Mouse (Mus musculus): ENCODE measurements around the gene Tmem234. TPM values are rescaled to one million over a fixed set of nuclear protein-coding genes. Genes with fewer than 3 reads are reported as not detected.

The Tmem234 gene
- polyA plus RNA-seq, 1 experiment from 2014 or later = 194 TPM

GRCm38 (mm10) chr4:129568366-129568765, 32.1 kb upstream of the Tmem234 start:
- H3K4me3 ChIP-seq (replicated peaks) = no peak overlapping the region
- H3K4me2 ChIP-seq = no peak overlapping the region
- no peaks in the 10 kb centered on the region for H3K27me3 ChIP-seq (replicated peaks)
- H3K36me3 ChIP-seq = no peaks in the 10 kb centered on the region
- H3K9me3 ChIP-seq = no peaks in the 10 kb centered on the region
- H3K9ac ChIP-seq = no peak overlapping the region
- no peak overlapping the region for H3K27ac ChIP-seq
- ATAC-seq (ENCODE audit: insufficient read depth, low FRiP score, low read depth) = no peak
- WGBS = 90% methylated on average over 7 of the region's 7 CpGs
- H3K4me1 ChIP-seq = peaks cover 6% of the 10 kb centered on the region; the same call in 1 of the 2 replicates

DNA sequence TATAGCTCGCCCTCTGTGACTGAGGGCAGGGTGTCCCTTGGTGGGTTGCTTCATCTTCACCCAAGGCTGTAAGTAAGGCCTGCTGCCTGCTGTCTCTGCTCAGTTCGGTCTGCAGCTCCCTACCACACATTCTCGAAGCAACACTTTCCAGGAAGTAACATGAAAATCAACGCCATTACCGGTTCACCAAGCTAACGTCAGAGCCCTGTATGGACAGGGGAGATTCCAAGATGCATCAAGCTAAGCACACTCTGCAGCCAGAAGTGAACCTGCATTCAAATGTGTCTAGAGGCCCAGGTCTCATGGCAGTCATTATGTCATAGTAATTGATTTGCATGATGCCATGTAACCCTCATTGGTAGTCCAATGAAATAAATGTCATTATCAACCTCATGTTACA, 30.4 kb upstream of the Tmem234 start:
- no peaks in the 10 kb centered on the region for H3K27me3 ChIP-seq (replicated peaks)
- H3K27ac ChIP-seq = no peak overlapping the region
- H3K9me3 ChIP-seq = no peaks in the 10 kb centered on the region
- no peaks in the 10 kb centered on the region for H3K36me3 ChIP-seq
- H3K4me1 ChIP-seq = no peaks in the 10 kb centered on the region
- 91% methylated on average over 6 of the region's 6 CpGs for WGBS
- ATAC-seq (ENCODE audit: insufficient read depth, low FRiP score, low read depth) = no peak
- H3K4me2 ChIP-seq = no peak overlapping the region
- no peak overlapping the region for H3K9ac ChIP-seq
- H3K4me3 ChIP-seq (replicated peaks) = no peak overlapping the region

DNA sequence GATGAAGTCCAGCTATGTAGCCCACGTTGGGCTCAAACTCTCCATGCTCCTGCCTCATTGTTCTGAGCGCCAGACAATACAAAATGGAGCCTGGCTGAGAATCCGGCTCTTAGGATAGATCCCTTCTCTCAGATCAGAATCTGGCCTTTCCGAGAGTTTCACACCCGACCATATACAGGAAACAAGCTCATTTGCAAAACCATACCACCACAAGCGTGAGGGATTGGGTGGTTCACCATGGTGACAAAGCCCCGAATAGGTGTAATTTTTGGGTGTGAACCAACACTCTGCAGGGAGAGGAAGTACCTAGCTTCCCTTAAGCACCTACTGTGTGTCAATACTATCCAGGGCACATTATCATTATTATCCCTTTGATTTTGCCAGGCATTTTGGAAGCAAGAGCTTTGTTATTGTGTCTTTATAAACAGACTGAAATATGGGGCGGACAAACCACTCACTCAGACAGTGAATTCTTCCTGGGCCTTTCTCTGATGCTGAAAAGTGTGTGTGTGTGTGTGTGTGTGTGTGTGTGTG, 28.9 kb upstream of the Tmem234 start:
- WGBS = 64% methylated on average over 8 of the region's 8 CpGs
- Histone ChIP-seq H3K9me3 (no peaks in the 10 kb centered on the region), H3K36me3 (no peaks in the 10 kb centered on the region), H3K4me3 (replicated peaks) (no peak overlapping the region), H3K27ac (no peak overlapping the region), H3K9ac (no peak overlapping the region), H3K27me3 (replicated peaks) (no peaks in the 10 kb centered on the region), H3K4me1 (no peaks in the 10 kb centered on the region), H3K4me2 (no peak overlapping the region)
- ATAC-seq (ENCODE audit: insufficient read depth, low FRiP score, low read depth) = no peak

- H3K4me2 ChIP-seq = no peak overlapping the region
- H3K27me3 ChIP-seq (replicated peaks) = no peaks in the 10 kb centered on the region
- no peak overlapping the region for H3K4me3 ChIP-seq (replicated peaks)
- ATAC-seq (ENCODE audit: insufficient read depth, low FRiP score, low read depth) = no peak
- H3K9ac ChIP-seq = no peak overlapping the region
- 75% methylated on average over 13 of the region's 13 CpGs for WGBS
- no peaks in the 10 kb centered on the region for H3K4me1 ChIP-seq
- H3K27ac ChIP-seq = no peak overlapping the region
- no peaks in the 10 kb centered on the region for H3K9me3 ChIP-seq
- H3K36me3 ChIP-seq = no peaks in the 10 kb centered on the region
Measured at GRCm38 (mm10) chr4:129572236-129573092, 28.0 kb upstream of the Tmem234 start.

GRCm38 (mm10) chr4:129573093-129573370, 27.4 kb upstream of the Tmem234 start:
- no peak overlapping the region for H3K4me2 ChIP-seq
- no peaks in the 10 kb centered on the region for H3K9me3 ChIP-seq
- no peaks in the 10 kb centered on the region for H3K27me3 ChIP-seq (replicated peaks)
- no peak overlapping the region for H3K4me3 ChIP-seq (replicated peaks)
- no peak overlapping the region for H3K27ac ChIP-seq
- ATAC-seq (ENCODE audit: insufficient read depth, low FRiP score, low read depth) = no peak
- H3K36me3 ChIP-seq = no peaks in the 10 kb centered on the region
- WGBS = 97% methylated on average over 4 of the region's 4 CpGs
- H3K4me1 ChIP-seq = no peaks in the 10 kb centered on the region
- no peak overlapping the region for H3K9ac ChIP-seq

DNA sequence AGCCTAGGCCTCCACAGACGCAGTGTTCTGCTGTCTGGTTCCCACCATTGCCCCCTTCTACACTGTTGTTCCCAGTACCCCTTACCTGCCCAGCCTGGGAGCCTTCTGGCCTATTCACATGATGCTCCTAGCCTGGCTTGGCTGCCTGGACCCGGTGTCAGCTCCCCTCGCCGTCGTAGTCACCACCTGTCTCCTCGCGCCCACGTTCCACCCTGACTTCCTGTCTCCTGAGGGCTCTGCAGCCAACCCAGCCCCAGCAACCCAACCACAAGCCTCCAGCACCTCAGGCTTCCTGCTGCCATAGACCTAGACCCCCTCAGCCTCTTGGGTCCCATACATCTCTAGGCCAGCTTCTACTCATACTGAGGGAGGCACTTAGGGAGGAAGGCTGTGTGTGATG, 27.0 kb upstream of the Tmem234 start, which contains the start of gene Lck:
Lck (minus strand) TSS at position 212 of the 400 bp plus-strand sequence.
- H3K9ac ChIP-seq = no peak within 1 kb of the TSS
- no peak for ATAC-seq (ENCODE audit: insufficient read depth, low FRiP score, low read depth)
- H3K27me3 ChIP-seq (replicated peaks) = no peaks in the 10 kb centered on the region
- H3K27ac ChIP-seq = no peak within 1 kb of the TSS
- H3K4me1 ChIP-seq = no peaks in the 10 kb centered on the region
- no peak within 1 kb of the TSS for H3K4me2 ChIP-seq
- H3K36me3 ChIP-seq = no peaks in the 10 kb centered on the region
- H3K9me3 ChIP-seq = no peaks in the 10 kb centered on the region
- no peak within 1 kb of the TSS for H3K4me3 ChIP-seq (replicated peaks)
- 92% methylated on average over 8 of the region's 8 CpGs for WGBS

GRCm38 (mm10) chr4:129575171-129575844, 25.2 kb upstream of the Tmem234 start:
- Histone ChIP-seq H3K4me3 (replicated peaks) (no peak overlapping the region), H3K9me3 (no peaks in the 10 kb centered on the region), H3K27ac (no peak overlapping the region; the same call in 1 of the 2 replicates), H3K9ac (no peak overlapping the region), H3K4me2 (no peak overlapping the region), H3K27me3 (replicated peaks) (no peaks in the 10 kb centered on the region), H3K36me3 (no peaks in the 10 kb centered on the region), H3K4me1 (no peaks in the 10 kb centered on the region)
- ATAC-seq (ENCODE audit: insufficient read depth, low FRiP score, low read depth) = no peak
- 35% methylated on average over 7 of the region's 8 CpGs for WGBS

DNA sequence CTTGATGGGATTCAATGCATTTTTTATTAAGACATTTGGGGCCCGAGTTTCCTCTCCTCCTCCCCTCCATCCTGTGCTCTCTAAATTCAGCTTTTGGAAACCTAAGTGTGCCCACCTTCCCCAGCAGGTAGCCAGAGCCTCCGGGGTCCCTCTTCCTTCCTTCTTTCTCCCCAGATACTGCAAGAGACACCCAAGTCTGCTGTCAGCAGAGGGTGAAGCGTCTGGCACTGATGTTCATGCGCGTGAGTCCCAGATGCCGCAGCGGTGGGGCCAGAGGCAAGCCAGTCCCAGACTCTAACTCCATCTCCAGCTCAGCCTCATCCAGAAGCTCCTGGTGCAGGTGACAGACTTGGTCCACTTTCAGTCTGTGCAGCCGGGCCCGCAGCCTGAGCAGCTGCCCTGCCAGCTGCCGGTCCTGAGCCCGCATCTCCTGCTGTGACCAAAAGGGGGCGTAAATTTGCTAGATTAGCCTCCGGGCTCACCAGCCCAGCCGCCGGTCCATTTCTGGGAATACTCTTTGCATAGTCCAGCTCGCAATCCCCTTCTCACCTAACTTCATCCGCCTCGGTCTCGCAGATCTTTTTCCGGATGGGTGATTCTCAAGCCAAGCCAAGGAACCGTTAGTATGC, 23.5 kb upstream of the Tmem234 start:
- no peak overlapping the region for H3K27ac ChIP-seq
- WGBS = 32% methylated on average over 21 of the region's 21 CpGs
- no peaks in the 10 kb centered on the region for H3K4me1 ChIP-seq
- H3K9me3 ChIP-seq = no peaks in the 10 kb centered on the region
- H3K4me3 ChIP-seq (replicated peaks) = no peak overlapping the region
- no peaks in the 10 kb centered on the region for H3K36me3 ChIP-seq
- ATAC-seq (ENCODE audit: insufficient read depth, low FRiP score, low read depth) = no peak
- H3K4me2 ChIP-seq = no peak overlapping the region
- H3K9ac ChIP-seq = no peak overlapping the region
- H3K27me3 ChIP-seq (replicated peaks) = no peaks in the 10 kb centered on the region

- Histone ChIP-seq H3K9ac (no peak overlapping the region), H3K9me3 (no peaks in the 10 kb centered on the region), H3K36me3 (no peaks in the 10 kb centered on the region), H3K4me2 (no peak overlapping the region), H3K27ac (no peak overlapping the region), H3K4me3 (replicated peaks) (no peak overlapping the region), H3K4me1 (no peaks in the 10 kb centered on the region), H3K27me3 (replicated peaks) (no peaks in the 10 kb centered on the region)
- no peak for ATAC-seq (ENCODE audit: insufficient read depth, low FRiP score, low read depth)
- WGBS = 75% methylated on average over 7 of the region's 7 CpGs
Measured at GRCm38 (mm10) chr4:129577688-129578087, 22.8 kb upstream of the Tmem234 start.

- Histone ChIP-seq H3K27me3 (replicated peaks) (no peaks in the 10 kb centered on the region), H3K36me3 (no peaks in the 10 kb centered on the region), H3K4me2 (no peak within 1 kb of the TSS), H3K9me3 (no peaks in the 10 kb centered on the region), H3K27ac (no peak within 1 kb of the TSS), H3K9ac (no peak within 1 kb of the TSS), H3K4me3 (replicated peaks) (no peak within 1 kb of the TSS), H3K4me1 (no peaks in the 10 kb centered on the region)
- WGBS = 72% methylated on average over 5 of the region's 5 CpGs
- no peak for ATAC-seq (ENCODE audit: insufficient read depth, low FRiP score, low read depth)
Measured at GRCm38 (mm10) chr4:129578466-129578865, 22.0 kb upstream of the Tmem234 start, which contains the start of gene Fam167b. Gene Fam167b (minus strand): TSS chr4:129578549.

- WGBS = 50% methylated on average over 7 of the region's 7 CpGs
- H3K27ac ChIP-seq = no peak overlapping the region
Measured at GRCm38 (mm10) chr4:129580347-129580746, 20.1 kb upstream of the Tmem234 start.

DNA sequence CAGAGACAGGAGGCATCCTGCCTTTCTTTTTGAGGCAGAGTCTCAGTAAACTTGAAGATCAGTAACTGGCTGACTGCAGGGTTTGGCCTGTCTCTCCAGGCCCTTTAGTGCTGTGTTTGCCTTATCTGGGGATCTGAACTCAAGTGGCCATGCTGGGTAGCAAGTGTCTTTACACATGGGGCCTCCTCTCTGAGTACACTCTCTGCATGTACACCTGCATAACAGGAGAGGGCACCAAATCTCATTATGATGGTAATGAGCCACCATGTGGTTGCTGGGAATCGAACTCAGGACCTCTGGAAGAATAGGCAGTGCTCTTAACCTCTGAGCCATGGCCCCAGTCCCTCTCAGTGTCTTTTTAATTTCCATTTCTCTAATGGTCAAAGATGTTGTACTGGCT, 18.2 kb upstream of the Tmem234 start:
- no peak overlapping the region for H3K4me2 ChIP-seq
- no peaks in the 10 kb centered on the region for H3K27me3 ChIP-seq (replicated peaks)
- no peaks in the 10 kb centered on the region for H3K36me3 ChIP-seq
- no peak overlapping the region for H3K27ac ChIP-seq
- no peak for ATAC-seq (ENCODE audit: insufficient read depth, low FRiP score, low read depth)
- no peaks in the 10 kb centered on the region for H3K9me3 ChIP-seq
- 92% methylated on average over 1 of the region's 1 CpGs for WGBS
- no peak overlapping the region for H3K9ac ChIP-seq
- H3K4me3 ChIP-seq (replicated peaks) = no peak overlapping the region
- H3K4me1 ChIP-seq = peaks cover 9% of the 10 kb centered on the region

More at GRCm38 (mm10) chr4:129580347-129580746, 20.1 kb upstream of the Tmem234 start:
- Histone ChIP-seq H3K4me2 (no peak overlapping the region), H3K36me3 (no peaks in the 10 kb centered on the region), H3K9me3 (no peaks in the 10 kb centered on the region), H3K27me3 (replicated peaks) (no peaks in the 10 kb centered on the region), H3K4me1 (peaks cover 9% of the 10 kb centered on the region), H3K9ac (no peak overlapping the region), H3K4me3 (replicated peaks) (no peak overlapping the region)
- no peak for ATAC-seq (ENCODE audit: insufficient read depth, low FRiP score, low read depth)

All from stomach, embryonic 15.5 days (tissue).